Mouse (Mus musculus): ENCODE data around the gene Arrb2. TPM values are rescaled to one million over a fixed set of nuclear protein-coding genes. Genes with fewer than 3 reads are reported as not detected.

Arrb2 gene
- polyA plus RNA-seq (2012; rRNA removed; ENCODE audit: low replicate concordance) = 59.2 and 84.6 TPM in 2 replicates

GRCm38 (mm10) chr11:70432048-70432894 lies at the start of gene Arrb2:
Gene Arrb2, plus strand, starts transcription at chr11:70432635.

GRCm38 (mm10) chr11:70409594-70410296 lies 22.7 kb upstream of the Arrb2 start, which contains the start of gene Pelp1:
Gene Pelp1, minus strand, starts transcription at chr11:70410031.

DNA sequence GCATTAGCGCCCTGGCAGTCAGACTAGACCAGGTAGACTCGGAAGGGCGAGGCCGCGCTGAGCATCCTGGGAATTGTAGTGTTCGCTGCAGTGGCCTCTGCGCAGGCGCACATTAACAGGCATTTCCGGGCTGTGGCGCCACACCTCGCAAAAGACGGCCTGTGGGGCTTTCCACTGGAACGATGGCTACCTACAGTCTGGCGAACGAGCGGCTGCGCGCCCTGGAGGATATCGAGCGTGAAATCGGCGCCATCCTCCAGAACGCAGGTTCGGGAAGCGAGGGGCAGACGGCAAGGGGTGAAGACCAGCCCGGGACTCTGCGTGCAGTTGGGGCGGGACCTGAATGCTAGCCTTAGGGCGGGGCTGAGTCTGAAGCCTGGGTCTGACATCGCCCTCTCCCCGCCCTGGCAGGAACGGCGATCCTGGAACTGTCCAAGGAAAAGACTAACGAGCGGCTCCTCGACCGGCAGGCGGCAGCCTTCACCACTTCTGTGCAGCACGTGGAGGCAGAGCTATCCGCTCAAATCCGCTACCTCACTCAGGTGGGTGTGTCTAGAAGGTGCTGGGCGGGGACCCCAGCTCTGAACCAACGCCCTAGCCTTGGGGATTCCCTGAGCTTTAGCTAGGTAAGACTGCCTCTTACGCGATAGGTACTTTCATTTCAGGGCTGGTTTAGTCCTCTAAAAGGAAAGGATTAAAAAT lies 19.5 kb downstream of the Arrb2 start, which contains the start of gene Med11:
Gene Med11 (plus strand): TSS at position 123 of the 702 bp plus-strand sequence.

DNA sequence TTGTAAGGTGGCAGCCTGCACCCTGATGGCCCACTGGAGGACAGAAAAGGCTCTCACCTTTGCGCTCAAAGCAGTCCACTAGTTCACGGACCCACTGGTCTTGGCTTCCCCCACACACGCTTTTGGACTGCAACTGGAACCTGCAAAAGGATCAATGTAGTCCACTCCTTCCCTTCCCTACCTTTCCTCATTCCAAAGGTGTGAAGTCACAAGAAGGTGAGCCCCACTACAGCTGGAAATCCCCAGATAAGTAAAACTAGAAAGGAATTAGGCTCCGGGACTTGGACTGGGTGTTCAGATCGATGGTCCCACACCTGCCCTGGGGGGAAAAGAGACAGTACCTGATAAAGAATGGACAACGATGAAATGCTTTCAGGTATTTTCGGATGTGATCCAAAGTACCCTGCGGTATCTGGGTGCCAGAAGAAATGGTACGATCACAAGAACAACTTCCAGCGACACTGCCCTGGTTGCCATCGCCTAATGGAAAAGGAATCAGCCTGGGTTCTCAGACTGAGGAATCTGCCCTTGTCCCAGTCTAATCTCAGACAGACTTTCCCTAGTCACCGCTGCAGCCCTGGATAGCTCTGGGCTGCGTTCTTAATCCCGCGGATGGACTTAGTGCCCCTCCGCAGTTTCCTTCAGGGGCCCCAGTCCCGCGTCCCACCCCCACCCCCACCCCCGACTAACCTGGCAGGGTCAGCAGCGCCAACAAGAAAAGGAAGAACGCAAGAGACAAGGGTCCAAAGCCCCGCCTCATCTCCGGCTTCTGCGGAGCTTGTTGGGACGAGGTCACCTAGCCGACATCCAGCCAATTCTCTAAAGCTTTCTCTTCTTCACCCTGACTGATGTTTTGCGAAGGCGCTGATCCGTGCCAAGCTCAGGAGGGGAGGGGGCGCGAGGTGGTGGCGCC lies 26.5 kb downstream of the Arrb2 start, which contains the start of gene Zmynd15:
Gene Zmynd15 (plus strand): TSS at position 746 of the 913 bp plus-strand sequence.

GRCm38 (mm10) chr11:70459601-70460101 lies 27.2 kb downstream of the Arrb2 start, which contains the start of gene Cxcl16:
Gene Cxcl16, minus strand, starts transcription at chr11:70459984.

Other genes starting within 250 kb of the Arrb2 start
- 3.5 and 5.8 TPM in 2 replicates for gene Slc16a11, start 219.9 kb upstream of the Arrb2 start, polyA plus RNA-seq (2012; rRNA removed; ENCODE audit: low replicate concordance)
- gene Slc16a13, start 211.6 kb upstream of the Arrb2 start, polyA plus RNA-seq (2012; rRNA removed; ENCODE audit: low replicate concordance) = 4.4 and 8.0 TPM in 2 replicates
- gene Bcl6b, start 202.8 kb upstream of the Arrb2 start, polyA plus RNA-seq (2012; rRNA removed; ENCODE audit: low replicate concordance) = 15.2 and 24.6 TPM in 2 replicates
- 56.7 and 89.9 TPM in 2 replicates for gene 0610010K14Rik, start 194.7 kb upstream of the Arrb2 start, polyA plus RNA-seq (2012; rRNA removed; ENCODE audit: low replicate concordance)
- gene Gm21988, start 192.8 kb upstream of the Arrb2 start, polyA plus RNA-seq (2012; rRNA removed; ENCODE audit: low replicate concordance) = 8.0 and 8.3 TPM in 2 replicates
- 223 and 400 TPM in 2 replicates for gene Rnasek, start 192.8 kb upstream of the Arrb2 start, polyA plus RNA-seq (2012; rRNA removed; ENCODE audit: low replicate concordance)
- gene Alox12, start 177.3 kb upstream of the Arrb2 start, polyA plus RNA-seq (2012; rRNA removed; ENCODE audit: low replicate concordance) = 2.5 and 7.8 TPM in 2 replicates
- gene Alox12e, start 110.0 kb upstream of the Arrb2 start, polyA plus RNA-seq (2012; rRNA removed; ENCODE audit: low replicate concordance) = 0.19 and 16.2 TPM in 2 replicates
- gene Alox15, start 80.6 kb upstream of the Arrb2 start, polyA plus RNA-seq (2012; rRNA removed; ENCODE audit: low replicate concordance) = 2.7 and 62.7 TPM in 2 replicates
- 20.8 and 30.6 TPM in 2 replicates for gene Pelp1, start 22.6 kb upstream of the Arrb2 start, polyA plus RNA-seq (2012; rRNA removed; ENCODE audit: low replicate concordance)
- 25.2 and 25.9 TPM in 2 replicates for gene Med11, start 19.3 kb downstream of the Arrb2 start, polyA plus RNA-seq (2012; rRNA removed; ENCODE audit: low replicate concordance)
- 6.1 and 13.8 TPM in 2 replicates for gene Zmynd15, start 26.8 kb downstream of the Arrb2 start, polyA plus RNA-seq (2012; rRNA removed; ENCODE audit: low replicate concordance)
- gene Cxcl16, start 27.3 kb downstream of the Arrb2 start, polyA plus RNA-seq (2012; rRNA removed; ENCODE audit: low replicate concordance) = 22.2 and 63.5 TPM in 2 replicates
- gene Tm4sf5, start 72.6 kb downstream of the Arrb2 start, polyA plus RNA-seq (2012; rRNA removed; ENCODE audit: low replicate concordance) = 0.99 and 1.3 TPM in 2 replicates
- 0.34 and 0.57 TPM in 2 replicates for gene Vmo1, start 82.0 kb downstream of the Arrb2 start, polyA plus RNA-seq (2012; rRNA removed; ENCODE audit: low replicate concordance)
- 0.51 TPM in 1 of 2 replicates, not detected in the other for gene Gltpd2, start 86.6 kb downstream of the Arrb2 start, polyA plus RNA-seq (2012; rRNA removed; ENCODE audit: low replicate concordance)
- gene Psmb6, start 92.7 kb downstream of the Arrb2 start, polyA plus RNA-seq (2012; rRNA removed; ENCODE audit: low replicate concordance) = 334 and 427 TPM in 2 replicates
- gene Gm40193, start 100.3 kb downstream of the Arrb2 start, polyA plus RNA-seq (2012; rRNA removed; ENCODE audit: low replicate concordance) = not detected in 2 replicates
- 41.2 and 46.2 TPM in 2 replicates for gene Pld2, start 107.4 kb downstream of the Arrb2 start, polyA plus RNA-seq (2012; rRNA removed; ENCODE audit: low replicate concordance)
- 57.5 and 70.6 TPM in 2 replicates for gene Mink1, start 130.2 kb downstream of the Arrb2 start, polyA plus RNA-seq (2012; rRNA removed; ENCODE audit: low replicate concordance)
- not detected in 2 replicates for gene 4930544D05Rik, start 183.2 kb downstream of the Arrb2 start, polyA plus RNA-seq (2012; rRNA removed; ENCODE audit: low replicate concordance)
- 0.18 and 0.30 TPM in 2 replicates for gene Chrne, start 186.6 kb downstream of the Arrb2 start, polyA plus RNA-seq (2012; rRNA removed; ENCODE audit: low replicate concordance)
- gene Gp1ba, start 206.5 kb downstream of the Arrb2 start, polyA plus RNA-seq (2012; rRNA removed; ENCODE audit: low replicate concordance) = not detected in 2 replicates
- 99.1 and 107 TPM in 2 replicates for gene Rnf167, start 214.6 kb downstream of the Arrb2 start, polyA plus RNA-seq (2012; rRNA removed; ENCODE audit: low replicate concordance)
- 138 and 142 TPM in 2 replicates for gene Slc25a11, start 214.8 kb downstream of the Arrb2 start, polyA plus RNA-seq (2012; rRNA removed; ENCODE audit: low replicate concordance)
- 915 and 1,415 TPM in 2 replicates for gene Pfn1, start 222.0 kb downstream of the Arrb2 start, polyA plus RNA-seq (2012; rRNA removed; ENCODE audit: low replicate concordance)
- 12.2 and 21.2 TPM in 2 replicates for gene Eno3, start 224.6 kb downstream of the Arrb2 start, polyA plus RNA-seq (2012; rRNA removed; ENCODE audit: low replicate concordance)
- gene Spag7, start 236.8 kb downstream of the Arrb2 start, polyA plus RNA-seq (2012; rRNA removed; ENCODE audit: low replicate concordance) = 44.8 and 49.6 TPM in 2 replicates